Mouse (Mus musculus) ovary, adult 18-20 months (tissue): ENCODE measurements at regions not wholly inside any gene's neighbourhood (a gene's known extent, or its start where the extent isn't known, plus 50 kb on each side); places are given as distances from the start of the nearest gene placed in this dataset.
A peak's percentile ranks its signal among the peaks of the same experiment; 100 is the strongest.

Experiments used
- DNase-seq: peaks from one replicate; pipeline ENCODE4 v3.0.0; 2022; ENCODE audit warnings: low spot score, mixed read lengths

- no peak for DNase-seq
Measured at GRCm38 (mm10) chr12:109272101-109272500, 180.5 kb upstream of the Dlk1 start.

GRCm38 (mm10) chr12:109314850-109315249 is 137.8 kb upstream of the Dlk1 start:
- no peak for DNase-seq

GRCm38 (mm10) chr12:109325986-109326385 is 126.6 kb upstream of the Dlk1 start:
- DNase-seq = no peak

- DNase-seq = no peak
Measured at GRCm38 (mm10) chr12:109371327-109371726, 81.3 kb upstream of the Dlk1 start.

GRCm38 (mm10) chr12:109385794-109386193 is 66.8 kb upstream of the Dlk1 start:
- DNase-seq = no peak

- peak; percentile 1 for DNase-seq
Measured at GRCm38 (mm10) chr12:109388791-109389190, 63.8 kb upstream of the Dlk1 start.

- no peak for DNase-seq
Measured at GRCm38 (mm10) chr12:109390388-109390920, 62.2 kb upstream of the Dlk1 start.

- no peak for DNase-seq
Measured at GRCm38 (mm10) chr12:109390978-109391377, 61.6 kb upstream of the Dlk1 start.

- no peak for DNase-seq
Measured at GRCm38 (mm10) chr12:109393326-109393725, 59.3 kb upstream of the Dlk1 start.

GRCm38 (mm10) chr12:109393795-109394194 is 58.8 kb upstream of the Dlk1 start:
- peak; percentile 48 for DNase-seq

- no peak for DNase-seq
Measured at GRCm38 (mm10) chr12:109394396-109394795, 58.2 kb upstream of the Dlk1 start.

- no peak for DNase-seq
Measured at GRCm38 (mm10) chr12:109396614-109397013, 56.0 kb upstream of the Dlk1 start.

GRCm38 (mm10) chr12:109397175-109398058 is 55.2 kb upstream of the Dlk1 start:
- no peak for DNase-seq

GRCm38 (mm10) chr12:109398473-109398872 is 54.1 kb upstream of the Dlk1 start:
- no peak for DNase-seq

- no peak for DNase-seq
Measured at GRCm38 (mm10) chr12:109398951-109399350, 53.7 kb upstream of the Dlk1 start.

GRCm38 (mm10) chr12:109399591-109399990 is 53.0 kb upstream of the Dlk1 start:
- DNase-seq = no peak

GRCm38 (mm10) chr12:109400041-109400440 is 52.6 kb upstream of the Dlk1 start:
- DNase-seq = no peak

- DNase-seq = no peak
Measured at GRCm38 (mm10) chr12:109400936-109401586, 51.6 kb upstream of the Dlk1 start.

- DNase-seq = no peak
Measured at GRCm38 (mm10) chr12:109401696-109402095, 50.9 kb upstream of the Dlk1 start.

- DNase-seq = no peak
Measured at GRCm38 (mm10) chr12:109402226-109402625, 50.4 kb upstream of the Dlk1 start.
